Mouse (Mus musculus) thymus, adult 18-20 months (tissue): ENCODE results near the gene Kif6.

Experiments used
- DNase-seq, 2 experiments: peaks; one replicate each; pipeline ENCODE4 v3.0.0; 2022; ENCODE audit warnings: mixed read lengths in 2 of 2

Gene Kif6

GRCm38 (mm10) chr17:49935602-49936205 lies 320.8 kb downstream of the Kif6 start:
- peak; percentile 19 to 25 for DNase-seq

GRCm38 (mm10) chr17:49936214-49936613 lies 321.3 kb downstream of the Kif6 start:
- no peak for DNase-seq

GRCm38 (mm10) chr17:49939146-49939545 lies 324.2 kb downstream of the Kif6 start:
- no peak for DNase-seq

- no peak for DNase-seq
These were observed 327.7 kb downstream of the Kif6 start for GRCm38 (mm10) chr17:49942674-49943073.

- peak in 1 of 2 experiments; percentile 36 for DNase-seq
These were observed 336.5 kb downstream of the Kif6 start for GRCm38 (mm10) chr17:49951491-49951855.

GRCm38 (mm10) chr17:49951856-49952607 lies 337.1 kb downstream of the Kif6 start:
- DNase-seq: no peak

DNA sequence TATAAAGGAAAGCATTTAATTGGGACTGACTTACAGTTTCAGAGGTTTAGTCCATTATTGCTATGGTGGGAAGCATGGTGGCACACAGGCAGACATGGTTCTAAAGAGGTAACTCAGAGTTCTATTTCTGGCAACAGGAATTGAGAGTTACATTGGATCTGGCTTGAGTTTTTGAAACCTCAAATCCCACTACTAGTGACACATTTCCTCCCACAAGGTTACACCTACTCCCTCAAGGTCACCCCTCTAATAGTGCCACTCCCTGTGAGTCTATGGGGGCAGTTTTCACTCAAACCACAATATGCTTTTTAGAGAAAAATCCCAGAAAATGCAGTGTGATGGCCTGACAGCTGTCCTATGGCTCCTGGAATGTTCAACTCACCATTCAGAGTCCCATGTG lies 344.1 kb downstream of the Kif6 start:
- no peak for DNase-seq
